Mouse (Mus musculus) ES-E14 (cell line): ENCODE measurements around the gene Gper1. TPM values are rescaled to one million over a fixed set of nuclear protein-coding genes. Genes with fewer than 3 reads are reported as not detected.

Experiments
- DNase-seq: peaks from one replicate; pipeline ENCODE4 v3.0.0-alpha.2; 2013; ENCODE audit warnings: low read depth, low spot score
- H3K27ac ChIP-seq: 2 replicates; pipeline ENCODE4 v1.5.1; 2012; ENCODE audit warnings: low read depth, mild to moderate bottlenecking, low read length, moderate library complexity, mixed read lengths; ENCODE audit not compliant: poor library complexity, insufficient read depth, severe bottlenecking
- H3K36me3 ChIP-seq: 2 replicates; pipeline ENCODE4 v1.6.1; 2012; ENCODE audit warnings: mild to moderate bottlenecking, low read length, moderate library complexity, mixed read lengths; ENCODE audit not compliant: control insufficient read depth, poor library complexity, insufficient read depth, severe bottlenecking
- H3K4me1 ChIP-seq, 2 experiments: fragments of 150-350 bp in 1 of 2; sonication (generic) in 1 of 2; 2 replicates each; pipeline ENCODE4 v1.6.1; 2012; ENCODE audit warnings: low read length in 2 of 2, mild to moderate bottlenecking in 1 of 2, mixed read lengths in 1 of 2; ENCODE audit not compliant: control insufficient read depth in 2 of 2, insufficient read depth in 2 of 2, poor library complexity in 1 of 2
- H3K4me3 ChIP-seq, 2 experiments: fragments of 150-350 bp in 1 of 2; sonication (generic) in 1 of 2; 2 replicates each; pipeline ENCODE4 v1.5.1; 2012; ENCODE audit warnings: low read length in 2 of 2, low read depth in 1 of 2, mild to moderate bottlenecking in 1 of 2, mixed read lengths in 1 of 2; ENCODE audit not compliant: insufficient read depth in 1 of 2, poor library complexity in 1 of 2, severe bottlenecking in 1 of 2
- H3K9ac ChIP-seq: 2 replicates; pipeline ENCODE4 v1.6.1; 2012; ENCODE audit warnings: low read depth, mild to moderate bottlenecking, low read length, mixed read lengths; ENCODE audit not compliant: poor library complexity, insufficient read depth, severe bottlenecking
- H3K9me3 ChIP-seq: fragments of 150-350 bp; sonication (generic); 2 replicates; pipeline ENCODE4 v1.6.1; 2012; ENCODE audit warnings: low read depth, mild to moderate bottlenecking, low read length; ENCODE audit not compliant: control insufficient read depth, insufficient read depth
- CHD2 ChIP-seq: IDR thresholded peaks from 2 replicates; pipeline ENCODE4 v1.6.1; 2014; ENCODE audit warnings: mild to moderate bottlenecking, low read depth, low read length, inconsistent platforms
- HCFC1 ChIP-seq: IDR thresholded peaks from 2 replicates; pipeline ENCODE4 v1.6.1; 2012; ENCODE audit warnings: low read length, inconsistent platforms, borderline replicate concordance; ENCODE audit not compliant: insufficient read depth
- MAFK ChIP-seq: IDR thresholded peaks from 2 replicates; pipeline ENCODE4 v1.6.1; 2014; ENCODE audit warnings: mild to moderate bottlenecking, low read depth, low read length, inconsistent platforms; ENCODE audit not compliant: insufficient read depth
- ZC3H11A ChIP-seq: IDR thresholded peaks from 2 replicates; pipeline ENCODE4 v1.6.1; 2012; ENCODE audit warnings: low read depth, mild to moderate bottlenecking, inconsistent platforms, low read length, borderline replicate concordance
- ZNF384 ChIP-seq: IDR thresholded peaks from 2 replicates; pipeline ENCODE4 v1.6.1; 2012; ENCODE audit warnings: low read depth, low read length, inconsistent platforms
- in situ Hi-C, 2 experiments: fragments of 600-800 bp; cut with MboI; formaldehyde crosslinking; loops; one replicate each; pipeline ENCODE4 v1.15.1; 2025; ENCODE audit warnings: low sequenced_read_pairs in 2 of 2, inconsistent platforms in 1 of 2; ENCODE audit not compliant: unreplicated experiment in 2 of 2
- total RNA-seq: library from RNA; depleted of rRNA; stranded (reverse); fragments of 300-350 nt; gene quantifications from 2 replicates; pipeline ENCODE4 v1.2.3, GENCODE M21; 2012

The Gper1 gene
- total RNA-seq, 1 experiment: 0.27 TPM

GRCm38 (mm10) chr5:139386047-139386446 lies 36.9 kb upstream of the Gper1 start:
- Histone ChIP-seq H3K4me3 (no peak overlapping the region), H3K27ac (no peak overlapping the region), H3K9me3 (no peaks in the 10 kb centered on the region), H3K9ac (no peak overlapping the region), H3K4me1 (peaks cover 7 to 12% of the 10 kb centered on the region in 2 experiments; a peak in 2 of 4 replicates), H3K36me3 (peaks cover 2% of the 10 kb centered on the region; the same call in 1 of the 2 replicates)
- no peak for DNase-seq
- TF ChIP-seq MAFK (no peak), CHD2 (no peak), ZC3H11A (no peak)
- in situ Hi-C loops: no loop called here

- Histone ChIP-seq H3K36me3 (peaks cover 2% of the 10 kb centered on the region; the same call in 1 of the 2 replicates), H3K4me3 (no peak overlapping the region), H3K4me1 (peaks cover 2 to 8% of the 10 kb centered on the region in 2 experiments; a peak in 1 of 4 replicates), H3K9me3 (no peaks in the 10 kb centered on the region), H3K9ac (no peak overlapping the region), H3K27ac (no peak overlapping the region)
- in situ Hi-C loops: no loop called here
- no peak for DNase-seq
- TF ChIP-seq ZC3H11A: no peak
- no peak for TF ChIP-seq ZNF384
- no peak for TF ChIP-seq CHD2
- TF ChIP-seq MAFK: no peak
- no peak for TF ChIP-seq HCFC1
These were observed 35.4 kb upstream of the Gper1 start for GRCm38 (mm10) chr5:139387329-139388194.

GRCm38 (mm10) chr5:139388195-139388570 lies 34.8 kb upstream of the Gper1 start:
- no peak for DNase-seq
- Histone ChIP-seq H3K27ac (no peak overlapping the region), H3K36me3 (peaks cover 2% of the 10 kb centered on the region; the same call in 1 of the 2 replicates), H3K4me3 (no peak overlapping the region), H3K4me1 (peaks cover 0 to 6% of the 10 kb centered on the region in 2 experiments; a peak in 1 of 4 replicates), H3K9me3 (no peaks in the 10 kb centered on the region), H3K9ac (no peak overlapping the region)
- in situ Hi-C loops: no loop called here
- TF ChIP-seq MAFK (no peak), CHD2 (no peak), ZC3H11A (no peak), ZNF384 (no peak), HCFC1 (no peak)

GRCm38 (mm10) chr5:139388694-139389675 lies 34.0 kb upstream of the Gper1 start:
- in situ Hi-C loops: no loop called here
- Histone ChIP-seq H3K27ac (no peak overlapping the region), H3K9me3 (no peaks in the 10 kb centered on the region), H3K9ac (no peak overlapping the region), H3K4me1 (peaks cover 0 to 4% of the 10 kb centered on the region in 2 experiments; a peak in 1 of 4 replicates), H3K4me3 (no peak overlapping the region), H3K36me3 (peaks cover 2% of the 10 kb centered on the region; the same call in 1 of the 2 replicates)
- no peak for TF ChIP-seq ZNF384
- TF ChIP-seq HCFC1: no peak
- no peak for TF ChIP-seq MAFK
- TF ChIP-seq CHD2: no peak
- TF ChIP-seq ZC3H11A: no peak
- no peak for DNase-seq
